Mouse (Mus musculus) R1 (cell line): ENCODE measurements around the gene Haus4.

Source experiments
- DNase-seq: peaks from one replicate; pipeline ENCODE4 v3.0.0-alpha.2; 2018; ENCODE audit warnings: low read depth, low spot score

The Haus4 gene

GRCm38 (mm10) chr14:54572790-54573736, 18.6 kb upstream of the Haus4 start:
- DNase-seq, result peak; percentile 98

- no peak for DNase-seq
These were observed 17.7 kb upstream of the Haus4 start for GRCm38 (mm10) chr14:54572122-54572521.

- DNase-seq, result no peak
These were observed 15.3 kb upstream of the Haus4 start for GRCm38 (mm10) chr14:54569451-54570392.

GRCm38 (mm10) chr14:54568694-54569414, 14.4 kb upstream of the Haus4 start:
- DNase-seq, result peak; percentile 87

- DNase-seq, result no peak
These were observed 6.3 kb upstream of the Haus4 start for GRCm38 (mm10) chr14:54560527-54561242.

GRCm38 (mm10) chr14:54557330-54557729, 2.9 kb upstream of the Haus4 start:
- DNase-seq, result no peak

- DNase-seq, result no peak
These were observed 902 bp downstream of the Haus4 start for GRCm38 (mm10) chr14:54553454-54553974.

GRCm38 (mm10) chr14:54544703-54545102, 9.7 kb downstream of the Haus4 start:
- DNase-seq, result no peak

GRCm38 (mm10) chr14:54540771-54541170, 13.6 kb downstream of the Haus4 start:
- DNase-seq, result peak; percentile 59

GRCm38 (mm10) chr14:54538580-54538979, 15.8 kb downstream of the Haus4 start:
- DNase-seq, result peak; percentile 86

GRCm38 (mm10) chr14:54528446-54529111, 25.8 kb downstream of the Haus4 start:
- peak; percentile 87 for DNase-seq

- no peak for DNase-seq
These were observed 26.4 kb downstream of the Haus4 start for GRCm38 (mm10) chr14:54528007-54528393.

- DNase-seq, result no peak
These were observed 27.0 kb downstream of the Haus4 start for GRCm38 (mm10) chr14:54527227-54528006.

GRCm38 (mm10) chr14:54523600-54523999, 30.8 kb downstream of the Haus4 start:
- DNase-seq, result no peak

- DNase-seq, result no peak
These were observed 37.6 kb downstream of the Haus4 start for GRCm38 (mm10) chr14:54516710-54517310.

GRCm38 (mm10) chr14:54509774-54510173, 44.6 kb downstream of the Haus4 start:
- peak; percentile 53 for DNase-seq

- no peak for DNase-seq
These were observed 51.3 kb downstream of the Haus4 start for GRCm38 (mm10) chr14:54503092-54503491.

- DNase-seq, result no peak
These were observed 53.1 kb downstream of the Haus4 start for GRCm38 (mm10) chr14:54501365-54501764.

- DNase-seq, result no peak
These were observed 55.1 kb downstream of the Haus4 start for GRCm38 (mm10) chr14:54499330-54499729.
